In genomic region chr12:78911707-78912417, GRCm38 (mm10) we compare ENCODE assay signal across 8 mouse cellular contexts. TPM values are rescaled to one million over a fixed set of nuclear protein-coding genes. Genes with fewer than 3 reads are reported as not detected.
DNase-seq lines count a peak whose midpoint lies in the region; ATAC-seq lines count a peak whose summit lies in the region.

No protein-coding gene starts in this region.

- WGBS in lung, embryonic 16.5 days, result 1% methylated on average over 37 of the region's 37 CpGs

- H3K27ac ChIP-seq in lung, embryonic 16.5 days (ENCODE audit: low read length), result no peak overlapping the region

- peaks cover 30% of the 10 kb centered on the region for H3K27me3 ChIP-seq in lung, embryonic 16.5 days (ENCODE audit: control insufficient read depth, insufficient read depth, low read depth, low read length)

- peak; percentile 27 to 53 for DNase-seq in frontal cortex, adult 2 months (ENCODE audit: extremely low spot score in 1 of 2, low spot score in 1 of 2)
- DNase-seq in frontal cortex, postnatal 10 days (ENCODE audit: low spot score in 2 of 2), result no peak
- peak; percentile 60 for DNase-seq in embryo, embryonic 9.5 days (ENCODE audit: extremely low spot score)
- DNase-seq in heart, adult 9 months (ENCODE audit: low spot score in 2 of 2), result peak; percentile 31 to 32
- DNase-seq in kidney, adult 9 months, result peak; percentile 26
- peak; percentile 24 for DNase-seq in retina, embryonic 14.5 days (ENCODE audit: low spot score)
- DNase-seq in thymus, adult 18-20 months, result no peak

- H3K4me2 ChIP-seq in lung, embryonic 16.5 days (ENCODE audit: low read depth, low read length), result peak overlapping the region; percentile 73

- peak overlapping the region; percentile 51; the same call in 1 of the 2 replicates for H3K9ac ChIP-seq in lung, embryonic 16.5 days (ENCODE audit: low read length)

- peaks cover 6% of the 10 kb centered on the region; the same call in 1 of the 2 replicates for H3K9me3 ChIP-seq in lung, embryonic 16.5 days (ENCODE audit: control insufficient read depth, low read length)

- peak overlapping the region; percentile 51 for H3K4me3 ChIP-seq in lung, embryonic 16.5 days (ENCODE audit: low read length)

- H3K4me1 ChIP-seq in lung, embryonic 16.5 days (replicated peaks; ENCODE audit: control insufficient read depth, insufficient read depth, low read length), result peaks cover 10% of the 10 kb centered on the region

- ATAC-seq in lung, embryonic 16.5 days (ENCODE audit: low read depth), result peak; percentile 57; the same call in 1 of the 2 replicates

- no peaks in the 10 kb centered on the region for H3K36me3 ChIP-seq in lung, embryonic 16.5 days (ENCODE audit: control insufficient read depth, insufficient read depth, low read length)

RNA-seq across cellular contexts. Expression of gene Plek2, which starts 5.1 kb away (rescaled TPM):
- 0.14 and 0.17 TPM in 2 replicates for polyA plus RNA-seq in frontal cortex, adult 2 months (2012; rRNA removed)
- polyA plus RNA-seq in lung, embryonic 16.5 days (2015; fragmentation: Nextera tagmentation; extraction: Ambion mirVana), result 7.1 and 7.9 TPM in 2 replicates

RNA-seq across cellular contexts. Expression of gene Eif2s1, which starts 50.2 kb away (rescaled TPM):
- 24.2 and 30.1 TPM in 2 replicates for polyA plus RNA-seq in frontal cortex, adult 2 months (2012; rRNA removed)
- 192 and 198 TPM in 2 replicates for polyA plus RNA-seq in lung, embryonic 16.5 days (2015; fragmentation: Nextera tagmentation; extraction: Ambion mirVana)

RNA-seq across cellular contexts. Expression of gene Atp6v1d, which starts 50.4 kb away (rescaled TPM):
- 215 and 242 TPM in 2 replicates for polyA plus RNA-seq in frontal cortex, adult 2 months (2012; rRNA removed)
- 56.6 and 59.9 TPM in 2 replicates for polyA plus RNA-seq in lung, embryonic 16.5 days (2015; fragmentation: Nextera tagmentation; extraction: Ambion mirVana)

Comparison
In these comparisons a context has a peak if more than half of its experiments do, and no peak if none do; other contexts are left out.
1. DNase-seq: peak in frontal cortex, adult 2 months (2 of 2), embryo, embryonic 9.5 days (single experiment), heart, adult 9 months (2 of 2), kidney, adult 9 months (single experiment) and retina, embryonic 14.5 days (single experiment); none in frontal cortex, postnatal 10 days (0 of 2) and thymus, adult 18-20 months (0 of 2).